Mouse (Mus musculus) ES-Bruce4 (cell line): Measurements from ENCODE around the gene Specc1.

Source experiments
- CTCF ChIP-seq: IDR thresholded peaks from one replicate; pipeline ENCODE4 v1.8.1; 2011; ENCODE audit warnings: low read depth, low read length
- POLR2A ChIP-seq: IDR thresholded peaks from one replicate; pipeline ENCODE4 v1.8.1; 2011; ENCODE audit warnings: low read length; ENCODE audit not compliant: insufficient read depth

GRCm38 (mm10) chr11:61968875-61969274, 12.3 kb downstream of the Specc1 start:
- TF ChIP-seq CTCF, result no peak
- TF ChIP-seq POLR2A, result no peak
